Mouse (Mus musculus): ENCODE measurements around the gene Syt12.

Syt12 gene

GRCm38 (mm10) chr19:4477345-4478189 is at the start of gene Syt12:
Gene Syt12 (minus strand): TSS chr19:4477447.
- DNase-seq (ENCODE audit: extremely low read depth, low read depth, low spot score): peak; percentile 59

- no peak for DNase-seq (ENCODE audit: extremely low read depth, low read depth, low spot score)
These were observed 44.3 kb upstream of the Syt12 start for GRCm38 (mm10) chr19:4521426-4522050.

- DNase-seq (ENCODE audit: extremely low read depth, low read depth, low spot score): no peak
These were observed 40.2 kb upstream of the Syt12 start for GRCm38 (mm10) chr19:4517483-4517882.

- DNase-seq (ENCODE audit: extremely low read depth, low read depth, low spot score): no peak
These were observed 39.0 kb upstream of the Syt12 start for GRCm38 (mm10) chr19:4516288-4516687.

GRCm38 (mm10) chr19:4515746-4516145 is 38.5 kb upstream of the Syt12 start:
- DNase-seq (ENCODE audit: extremely low read depth, low read depth, low spot score): no peak

GRCm38 (mm10) chr19:4513236-4513858 is 36.1 kb upstream of the Syt12 start:
- no peak for DNase-seq (ENCODE audit: extremely low read depth, low read depth, low spot score)

- no peak for DNase-seq (ENCODE audit: extremely low read depth, low read depth, low spot score)
These were observed 34.0 kb upstream of the Syt12 start for GRCm38 (mm10) chr19:4511116-4511841.

- peak; percentile 97 for DNase-seq (ENCODE audit: extremely low read depth, low read depth, low spot score)
These were observed 33.0 kb upstream of the Syt12 start, which contains the start of gene Pcx for GRCm38 (mm10) chr19:4509986-4510963. Gene Pcx (plus strand): TSS chr19:4510472.

GRCm38 (mm10) chr19:4507746-4508145 is 30.5 kb upstream of the Syt12 start:
- no peak for DNase-seq (ENCODE audit: extremely low read depth, low read depth, low spot score)

GRCm38 (mm10) chr19:4504830-4505229 is 27.6 kb upstream of the Syt12 start:
- DNase-seq (ENCODE audit: extremely low read depth, low read depth, low spot score): peak; percentile 88

GRCm38 (mm10) chr19:4502701-4503100 is 25.5 kb upstream of the Syt12 start:
- no peak for DNase-seq (ENCODE audit: extremely low read depth, low read depth, low spot score)

- no peak for DNase-seq (ENCODE audit: extremely low read depth, low read depth, low spot score)
These were observed 21.1 kb upstream of the Syt12 start, which contains the start of gene 2010003K11Rik for GRCm38 (mm10) chr19:4498062-4498933. Gene 2010003K11Rik (minus strand): TSS chr19:4498583.

GRCm38 (mm10) chr19:4497263-4497973 is 20.2 kb upstream of the Syt12 start:
- peak; percentile 88 for DNase-seq (ENCODE audit: extremely low read depth, low read depth, low spot score)

- no peak for DNase-seq (ENCODE audit: extremely low read depth, low read depth, low spot score)
These were observed 19.5 kb upstream of the Syt12 start for GRCm38 (mm10) chr19:4496535-4497262.

GRCm38 (mm10) chr19:4495814-4496213 is 18.6 kb upstream of the Syt12 start:
- no peak for DNase-seq (ENCODE audit: extremely low read depth, low read depth, low spot score)

GRCm38 (mm10) chr19:4494707-4495106 is 17.5 kb upstream of the Syt12 start:
- DNase-seq (ENCODE audit: extremely low read depth, low read depth, low spot score): no peak

GRCm38 (mm10) chr19:4492526-4493296 is 15.5 kb upstream of the Syt12 start:
- DNase-seq (ENCODE audit: extremely low read depth, low read depth, low spot score): no peak
